Mouse (Mus musculus) small intestine, adult 2 months (tissue): ENCODE measurements around the gene Gch1. TPM values are rescaled to one million over a fixed set of nuclear protein-coding genes. Genes with fewer than 3 reads are reported as not detected.
A peak's percentile ranks its signal among the peaks of the same experiment; 100 is the strongest.

ENCODE experiments used
- H3K27ac ChIP-seq: fragments of 200-500 bp; 2 replicates; pipeline ENCODE4 v1.5.1; 2012; ENCODE audit warnings: low read depth, low read length, control low read depth, inconsistent platforms; ENCODE audit not compliant: insufficient read depth
- H3K27me3 ChIP-seq: fragments of 200-500 bp; 2 replicates; pipeline ENCODE4 v1.6.1; 2012; ENCODE audit warnings: mild to moderate bottlenecking, moderate library complexity, low read length, inconsistent platforms; ENCODE audit not compliant: control insufficient read depth, insufficient read depth
- H3K36me3 ChIP-seq: fragments of 200-500 bp; 2 replicates; pipeline ENCODE4 v1.6.1; 2012; ENCODE audit warnings: mild to moderate bottlenecking, low read length, control low read depth, inconsistent platforms; ENCODE audit not compliant: control insufficient read depth, insufficient read depth
- H3K4me1 ChIP-seq: fragments of 200-500 bp; 2 replicates; pipeline ENCODE4 v1.6.1; 2012; ENCODE audit warnings: low read length, inconsistent platforms, mixed read lengths; ENCODE audit not compliant: control insufficient read depth, insufficient read depth, insufficient read length
- H3K4me3 ChIP-seq: fragments of 200-500 bp; 2 replicates; pipeline ENCODE4 v1.5.1; 2012; ENCODE audit warnings: low read depth, mild to moderate bottlenecking, control low read depth, inconsistent platforms, low read length, moderate library complexity
- CTCF ChIP-seq: fragments of 200-500 bp; IDR thresholded peaks from 2 replicates; pipeline ENCODE4 v1.5.1; 2012; ENCODE audit warnings: low read depth, mild to moderate bottlenecking, control low read depth, inconsistent platforms, low read length, moderate library complexity, mixed read lengths; ENCODE audit not compliant: insufficient replicate concordance, insufficient read length; ENCODE audit errors: extremely low read depth
- POLR2A ChIP-seq: fragments of 200-500 bp; IDR thresholded peaks from 2 replicates; pipeline ENCODE4 v1.6.1; 2012; ENCODE audit warnings: low read depth, mild to moderate bottlenecking, control low read depth, inconsistent platforms, low read length, moderate library complexity
- WGBS: fragments of 180-500 bp; shearing (Covaris S2); methylation state at CpG from one replicate; pipeline ENCODE4 v1.1.7; 2018; 5-methylcytosine and 5-hydroxymethylcytosine counted together
- polyA plus RNA-seq: library from polyadenylated mRNA; depleted of rRNA; stranded (reverse); fragments of >200 nt; gene quantifications from 2 replicates; pipeline ENCODE4 v1.2.3, GENCODE M21; 2012

The Gch1 gene
- polyA plus RNA-seq, 1 experiment = 35.7 TPM

DNA sequence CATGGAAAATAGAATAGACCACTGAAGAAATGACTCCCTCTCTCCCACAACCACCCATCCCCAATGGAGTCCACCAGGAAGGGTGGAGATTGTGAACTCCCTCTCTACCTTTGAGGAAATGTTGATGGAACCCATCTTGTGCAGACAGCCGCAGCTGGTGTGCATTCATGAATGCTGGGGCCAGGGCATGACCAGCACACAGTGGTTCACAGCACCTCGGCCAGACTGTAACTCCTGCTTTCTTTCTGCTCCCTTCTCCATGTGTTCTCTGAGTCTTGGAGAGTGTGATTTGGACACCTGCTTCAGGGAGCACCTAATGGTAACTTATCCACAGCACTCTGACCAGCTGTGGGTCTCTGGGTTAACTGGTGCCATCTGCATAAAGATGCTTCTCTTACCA lies 27.3 kb upstream of the Gch1 start:
- Histone ChIP-seq H3K36me3 (no peaks in the 10 kb centered on the region), H3K4me1 (peaks cover 3% of the 10 kb centered on the region; the same call in 1 of the 2 replicates), H3K4me3 (no peak overlapping the region), H3K27me3 (no peaks in the 10 kb centered on the region), H3K27ac (no peak overlapping the region)
- WGBS = 81% methylated on average over 2 of the region's 2 CpGs
- TF ChIP-seq POLR2A (no peak), CTCF (no peak)

DNA sequence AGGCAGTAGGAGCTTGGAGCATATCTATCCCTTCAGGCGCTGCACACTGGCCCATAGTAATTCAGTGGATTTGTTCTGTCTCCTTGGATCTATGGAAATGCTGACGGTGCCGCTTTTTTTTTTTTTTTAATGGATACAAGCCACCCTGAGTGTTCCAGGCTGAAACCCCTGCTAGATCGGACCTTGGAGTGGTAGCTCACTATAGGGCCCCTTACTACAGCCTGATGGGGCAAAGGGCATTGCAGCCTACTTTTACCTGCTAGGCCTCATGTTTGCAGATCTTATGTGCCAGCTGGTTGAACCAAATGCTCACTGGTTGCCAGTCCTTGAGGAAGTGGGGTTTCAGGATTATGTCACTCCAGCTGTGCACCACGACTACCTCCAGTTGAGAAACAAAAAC lies 25.2 kb upstream of the Gch1 start:
- Histone ChIP-seq H3K4me1 (peaks cover 6% of the 10 kb centered on the region; the same call in 1 of the 2 replicates), H3K36me3 (no peaks in the 10 kb centered on the region), H3K27ac (no peak overlapping the region), H3K4me3 (no peak overlapping the region), H3K27me3 (no peaks in the 10 kb centered on the region)
- WGBS = 44% methylated on average over 5 of the region's 5 CpGs
- TF ChIP-seq POLR2A (no peak), CTCF (no peak)

GRCm38 (mm10) chr14:47213305-47213704 lies 24.1 kb upstream of the Gch1 start:
- Histone ChIP-seq H3K36me3 (no peaks in the 10 kb centered on the region), H3K27me3 (no peaks in the 10 kb centered on the region), H3K27ac (no peak overlapping the region), H3K4me3 (no peak overlapping the region), H3K4me1 (peaks cover 11% of the 10 kb centered on the region; the same call in 1 of the 2 replicates)
- whole genome bisulfite sequencing = 60% methylated on average over 4 of the region's 4 CpGs
- no peak for TF ChIP-seq CTCF
- TF ChIP-seq POLR2A = no peak

GRCm38 (mm10) chr14:47209669-47210164 lies 20.5 kb upstream of the Gch1 start:
- Histone ChIP-seq H3K27ac (peak overlapping the region; percentile 88), H3K36me3 (no peaks in the 10 kb centered on the region), H3K4me3 (no peak overlapping the region), H3K4me1 (peaks cover 11% of the 10 kb centered on the region; the same call in 1 of the 2 replicates), H3K27me3 (no peaks in the 10 kb centered on the region)
- 86% methylated on average over 4 of the region's 4 CpGs for WGBS
- no peak for TF ChIP-seq CTCF
- TF ChIP-seq POLR2A = no peak

- WGBS = 44% methylated on average over 12 of the region's 12 CpGs
- no peak overlapping the region for H3K4me3 ChIP-seq
- H3K27me3 ChIP-seq = no peaks in the 10 kb centered on the region
- peaks cover 11% of the 10 kb centered on the region; the same call in 1 of the 2 replicates for H3K4me1 ChIP-seq
- TF ChIP-seq CTCF (no peak), POLR2A (no peak)
- H3K27ac ChIP-seq = peak overlapping the region; percentile 88
- no peaks in the 10 kb centered on the region for H3K36me3 ChIP-seq
Measured at GRCm38 (mm10) chr14:47208564-47209493, 19.6 kb upstream of the Gch1 start.

- H3K36me3 ChIP-seq = no peaks in the 10 kb centered on the region
- H3K27ac ChIP-seq = no peak overlapping the region
- peaks cover 11% of the 10 kb centered on the region; the same call in 1 of the 2 replicates for H3K4me1 ChIP-seq
- no peak overlapping the region for H3K4me3 ChIP-seq
- 86% methylated on average over 3 of the region's 3 CpGs for WGBS
- no peaks in the 10 kb centered on the region for H3K27me3 ChIP-seq
- TF ChIP-seq CTCF (no peak), POLR2A (no peak)
Measured at GRCm38 (mm10) chr14:47206601-47207000, 17.4 kb upstream of the Gch1 start.

DNA sequence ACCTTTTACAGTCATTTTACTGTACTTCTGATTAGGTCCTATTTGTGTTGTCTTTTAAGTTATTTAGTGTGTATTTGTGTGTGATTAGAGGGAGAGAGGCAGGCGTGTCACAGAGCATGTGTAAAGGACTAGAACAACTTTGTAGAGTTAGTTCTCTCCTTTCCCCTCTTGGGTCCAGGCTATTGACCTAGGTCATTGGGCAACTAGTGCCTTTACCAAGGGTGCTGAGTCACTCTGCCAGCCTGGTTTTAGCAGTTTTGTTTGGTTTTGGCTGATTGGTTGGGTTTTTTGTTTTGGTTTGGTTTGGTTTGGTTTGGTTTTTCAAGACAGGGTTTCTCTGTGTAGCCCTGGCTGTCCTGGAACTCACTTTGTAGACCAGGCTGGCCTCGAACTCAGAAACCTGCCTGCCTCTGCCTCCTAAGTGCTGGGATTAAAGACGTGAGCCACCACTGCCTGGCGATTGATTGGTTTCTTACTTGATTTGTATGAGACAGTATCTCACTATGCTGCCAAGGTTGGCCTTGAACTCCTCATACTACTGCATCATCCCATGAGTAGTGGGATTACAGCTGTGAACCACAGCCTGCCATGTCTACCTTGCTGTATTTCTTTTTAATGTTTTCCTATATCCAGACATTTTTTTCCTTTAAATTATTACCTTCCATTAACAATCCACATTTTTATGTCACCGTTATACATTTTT lies 16.2 kb upstream of the Gch1 start:
- no peak overlapping the region for H3K27ac ChIP-seq
- H3K4me1 ChIP-seq = peaks cover 11% of the 10 kb centered on the region; the same call in 1 of the 2 replicates
- H3K27me3 ChIP-seq = no peaks in the 10 kb centered on the region
- no peak overlapping the region for H3K4me3 ChIP-seq
- WGBS = 91% methylated on average over 5 of the region's 5 CpGs
- no peaks in the 10 kb centered on the region for H3K36me3 ChIP-seq
- TF ChIP-seq CTCF (no peak), POLR2A (no peak)
